Comparison of ENCODE assay signal across 8 mouse cellular contexts in the genomic region with DNA sequence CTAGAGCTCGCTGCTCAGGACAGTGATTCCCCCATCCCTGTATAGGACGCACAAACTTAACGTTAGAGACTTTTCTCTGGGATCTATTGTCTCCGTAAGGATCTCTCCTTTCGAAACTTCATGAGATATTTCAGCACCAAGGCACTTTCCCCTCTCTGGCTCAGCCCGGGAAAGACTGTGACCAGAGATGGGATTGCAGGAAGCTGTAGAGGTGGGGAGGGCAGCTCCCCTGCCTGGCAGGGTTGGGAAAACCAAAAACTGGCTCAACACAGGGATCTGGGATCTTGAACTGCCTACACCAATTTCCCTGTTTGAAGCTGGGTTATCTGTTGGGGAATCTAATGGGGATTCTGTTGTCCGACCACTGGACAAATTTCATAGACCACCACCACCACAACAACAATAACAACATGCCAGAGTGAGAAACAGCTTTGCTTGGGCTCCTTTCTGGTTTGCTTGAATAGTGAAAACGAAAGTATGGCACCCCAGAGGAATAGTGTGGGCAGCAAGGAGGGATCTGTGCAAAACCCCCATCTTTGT. TPM values are rescaled to one million over a fixed set of nuclear protein-coding genes. Genes with fewer than 3 reads are reported as not detected.
A peak's percentile ranks its signal among the peaks of the same experiment; 100 is the strongest.
DNase-seq lines count a peak whose midpoint lies in the region; ATAC-seq and TF ChIP-seq lines count a peak whose summit lies in the region.

No protein-coding gene starts in this region.

- peak overlapping the region; percentile 94 for H3K4me2 ChIP-seq in lung, embryonic 14.5 days
- H3K4me2 ChIP-seq in intestine, embryonic 14.5 days (ENCODE audit: low read length): peak overlapping the region; percentile 85

- 15% methylated on average over 8 of the region's 8 CpGs for WGBS in lung, embryonic 14.5 days
- WGBS in lung, adult 2 months: 15% methylated on average over 8 of the region's 8 CpGs
- WGBS in intestine, embryonic 14.5 days: 14% methylated on average over 8 of the region's 8 CpGs
- 8% methylated on average over 8 of the region's 8 CpGs for WGBS in olfactory bulb, adult 2 months

- no peak for TF ChIP-seq CTCF in lung, embryonic 14.5 days (IDR thresholded peaks at IDR 0.05; ENCODE audit: low read depth)
- no peak for TF ChIP-seq CTCF in lung, adult 2 months (IDR thresholded peaks at IDR 0.05; ENCODE audit: insufficient read depth, low read length)
- TF ChIP-seq CTCF in embryonic fibroblast, embryonic 13.5 days (IDR thresholded peaks at IDR 0.05; ENCODE audit: borderline replicate concordance, insufficient read depth, low read length): no peak
- TF ChIP-seq CTCF in olfactory bulb, adult 2 months (IDR thresholded peaks at IDR 0.05; ENCODE audit: insufficient read depth, low read depth, low read length): no peak

- peaks cover 5% of the 10 kb centered on the region; the same call in 1 of the 2 replicates for H3K27me3 ChIP-seq in lung, embryonic 14.5 days (ENCODE audit: insufficient read depth, low read length)
- peaks cover 8% of the 10 kb centered on the region for H3K27me3 ChIP-seq in intestine, embryonic 14.5 days (replicated peaks; ENCODE audit: control insufficient read depth, insufficient read depth, low read length)

- no peak for ATAC-seq in lung, embryonic 14.5 days (ENCODE audit: insufficient read depth)
- ATAC-seq in intestine, embryonic 14.5 days (replicated peaks; ENCODE audit: low FRiP score, low TSS enrichment, low read depth): no peak

- no peaks in the 10 kb centered on the region for H3K36me3 ChIP-seq in lung, embryonic 14.5 days (ENCODE audit: insufficient read depth)
- no peaks in the 10 kb centered on the region for H3K36me3 ChIP-seq in intestine, embryonic 14.5 days (ENCODE audit: control insufficient read depth, insufficient read depth, low read length)

- H3K27ac ChIP-seq in lung, embryonic 14.5 days (ENCODE audit: low read depth): no peak overlapping the region
- H3K27ac ChIP-seq in embryonic fibroblast, embryonic 13.5 days (ENCODE audit: insufficient read depth, low read length): no peak overlapping the region
- no peak overlapping the region for H3K27ac ChIP-seq in intestine, embryonic 14.5 days (ENCODE audit: low read depth)
- H3K27ac ChIP-seq in olfactory bulb, adult 2 months (ENCODE audit: insufficient read depth, low read depth, low read length): no peak overlapping the region

- no peak for TF ChIP-seq POLR2A in lung, adult 2 months (IDR thresholded peaks at IDR 0.05; ENCODE audit: borderline replicate concordance, extremely low read depth, low read depth, low read length)
- no peak for TF ChIP-seq POLR2A in embryonic fibroblast, embryonic 13.5 days (IDR thresholded peaks at IDR 0.05; ENCODE audit: low read depth, low read length)
- no peak for TF ChIP-seq POLR2A in olfactory bulb, adult 2 months (IDR thresholded peaks at IDR 0.05; ENCODE audit: insufficient read depth, low read depth, low read length)

- H3K4me3 ChIP-seq in lung, embryonic 14.5 days (ENCODE audit: low read depth, low read length): peak overlapping the region; percentile 66
- H3K4me3 ChIP-seq in lung, adult 2 months (replicated peaks; ENCODE audit: extremely low read depth, low read depth, low read length): no peak overlapping the region
- peak overlapping the region; percentile 56 for H3K4me3 ChIP-seq in embryonic fibroblast, embryonic 13.5 days (ENCODE audit: insufficient read depth, low read length)
- peak overlapping the region; percentile 75; the same call in 1 of the 2 replicates for H3K4me3 ChIP-seq in intestine, embryonic 14.5 days (ENCODE audit: low read depth, low read length)
- peak overlapping the region; percentile 53 for H3K4me3 ChIP-seq in olfactory bulb, adult 2 months (ENCODE audit: insufficient read depth, low read depth, low read length)

- no peak overlapping the region for H3K9ac ChIP-seq in lung, embryonic 14.5 days
- H3K9ac ChIP-seq in intestine, embryonic 14.5 days (ENCODE audit: low read length): no peak overlapping the region

- no peaks in the 10 kb centered on the region for H3K9me3 ChIP-seq in lung, embryonic 14.5 days (ENCODE audit: low read depth, low read length)
- H3K9me3 ChIP-seq in intestine, embryonic 14.5 days (ENCODE audit: control insufficient read depth, low read length): no peaks in the 10 kb centered on the region

- DNase-seq in lung, embryonic 14.5 days: peak; percentile 14
- DNase-seq in lung, adult 2 months: no peak
- DNase-seq in intestine, embryonic 14.5 days (ENCODE audit: low spot score): no peak
- no peak for DNase-seq in thymus, postnatal 10 days (ENCODE audit: low spot score in 2 of 2)
- no peak for DNase-seq in c-Kit-positive CD71-positive TER-119-positive erythroid progenitor cells, embryonic 14.5 days (ENCODE audit: low spot score)
- no peak for DNase-seq in thymus, postnatal 14 days

- 0 out of 2 replicates have a peak, but pooled peaks cover 5% of the 10 kb centered on the region for H3K4me1 ChIP-seq in lung, embryonic 14.5 days (ENCODE audit: insufficient read depth)
- H3K4me1 ChIP-seq in lung, adult 2 months (ENCODE audit: control insufficient read depth, insufficient read depth, low read length): no peaks in the 10 kb centered on the region
- H3K4me1 ChIP-seq in embryonic fibroblast, embryonic 13.5 days (ENCODE audit: control insufficient read depth, insufficient read depth, low read length): no peaks in the 10 kb centered on the region
- H3K4me1 ChIP-seq in intestine, embryonic 14.5 days (replicated peaks; ENCODE audit: control insufficient read depth, insufficient read depth, low read length): peaks cover 10% of the 10 kb centered on the region
- H3K4me1 ChIP-seq in olfactory bulb, adult 2 months (ENCODE audit: control insufficient read depth, insufficient read depth, low read length): no peaks in the 10 kb centered on the region

RNA-seq across cellular contexts. Expression of a gene that starts 1.5 kb away (rescaled TPM):
- polyA plus RNA-seq in lung, embryonic 14.5 days (2014; fragmentation: Nextera tagmentation; extraction: Ambion mirVana): 2.9 and 3.4 TPM in 2 replicates
- polyA plus RNA-seq in lung, adult 2 months (2012; rRNA removed): 0.28 and 0.36 TPM in 2 replicates
- 2.1 and 3.7 TPM in 2 replicates for polyA plus RNA-seq in embryonic fibroblast, embryonic 13.5 days (2011; ENCODE audit: insufficient read length, low read depth, missing spikeins)
- polyA plus RNA-seq in intestine, embryonic 14.5 days (2014; fragmentation: Nextera tagmentation; extraction: Ambion mirVana): 3.9 and 5.1 TPM in 2 replicates
- not detected in 2 replicates for polyA plus RNA-seq in olfactory bulb, adult 2 months (2012; ENCODE audit: insufficient read depth, insufficient read length, low replicate concordance, missing spikeins)
